Mouse (Mus musculus): ENCODE results near the gene Lmx1b. TPM values are rescaled to one million over a fixed set of nuclear protein-coding genes. Genes with fewer than 3 reads are reported as not detected.

Gene Lmx1b
- total and polyA plus RNA-seq, 2 experiments from 2014 or later, result 2.1 to 17.3 TPM

DNA sequence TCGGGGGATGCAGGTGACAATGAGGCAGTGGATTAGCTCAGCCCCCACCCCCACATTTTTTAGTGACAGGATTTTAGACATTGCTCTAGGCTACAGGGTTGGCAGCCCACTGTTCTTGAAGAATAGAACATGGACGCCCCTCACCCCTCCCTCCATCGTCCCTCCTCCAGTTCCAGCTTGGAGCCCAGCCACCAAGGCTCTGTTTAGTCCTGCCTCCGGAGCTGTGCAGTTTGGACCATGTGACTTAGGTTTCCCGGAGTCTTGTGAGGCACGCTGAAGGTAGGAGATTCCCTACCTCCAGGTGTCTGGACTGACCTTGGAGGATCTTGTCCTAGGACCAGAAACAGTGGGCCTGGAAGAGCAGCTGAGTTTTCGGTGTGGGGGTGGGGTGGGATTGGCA, 81.0 kb downstream of the Lmx1b start:
- Histone ChIP-seq H3K36me3 (ENCODE audit: insufficient read depth, low read length) (no peaks in the 10 kb centered on the region), H3K4me3 (ENCODE audit: low read length) (no peak overlapping the region), H3K4me1 (ENCODE audit: insufficient read depth, low read length) (no peaks in the 10 kb centered on the region), H3K9ac (replicated peaks; ENCODE audit: low read length) (no peak overlapping the region), H3K4me2 (ENCODE audit: low read depth, low read length) (no peak overlapping the region), H3K27me3 (ENCODE audit: insufficient read depth, low read length) (0 out of 2 replicates have a peak, but pooled peaks cover 3% of the 10 kb centered on the region), H3K27ac (no peak overlapping the region), H3K9me3 (ENCODE audit: low read length) (no peaks in the 10 kb centered on the region)
- peak; percentile 28 for DNase-seq (ENCODE audit: low spot score)
- WGBS, result 20% methylated on average over 7 of the region's 7 CpGs
- no peak for TF ChIP-seq CTCF (IDR thresholded peaks at IDR 0.05; ENCODE audit: low read depth)
- 0 out of 2 replicates have a peak, but pooled peaks have one; percentile 22 for ATAC-seq

DNA sequence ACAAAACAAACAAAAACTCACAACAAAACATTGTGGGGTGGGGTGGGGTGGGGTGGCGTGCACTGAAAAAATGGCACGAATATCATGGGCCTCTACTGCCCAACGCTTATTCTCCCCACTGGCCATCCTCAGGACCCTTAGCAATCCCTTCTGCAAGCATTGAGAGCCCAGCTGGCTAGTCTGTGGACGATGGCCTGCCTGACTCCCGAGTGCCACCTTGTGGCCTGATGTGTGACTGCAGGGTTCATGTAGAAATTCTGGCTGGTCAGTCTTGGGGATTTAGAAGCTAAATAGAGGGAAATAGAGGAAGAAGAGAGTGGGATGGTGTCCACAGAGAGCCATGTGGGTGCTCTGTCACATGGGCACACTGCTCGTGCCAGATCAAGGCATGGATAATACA, 82.1 kb downstream of the Lmx1b start:
- H3K27ac ChIP-seq, result no peak overlapping the region
- DNase-seq (ENCODE audit: low spot score), result peak; percentile 86
- H3K9ac ChIP-seq (replicated peaks; ENCODE audit: low read length), result no peak overlapping the region
- H3K4me3 ChIP-seq (ENCODE audit: low read length), result no peak overlapping the region
- no peak overlapping the region for H3K4me2 ChIP-seq (ENCODE audit: low read depth, low read length)
- 0 out of 2 replicates have a peak, but pooled peaks cover 3% of the 10 kb centered on the region for H3K27me3 ChIP-seq (ENCODE audit: insufficient read depth, low read length)
- H3K36me3 ChIP-seq (ENCODE audit: insufficient read depth, low read length), result no peaks in the 10 kb centered on the region
- H3K4me1 ChIP-seq (ENCODE audit: insufficient read depth, low read length), result no peaks in the 10 kb centered on the region
- TF ChIP-seq CTCF (IDR thresholded peaks at IDR 0.05; ENCODE audit: low read depth), result peak; percentile 99
- WGBS, result 5% methylated on average over 6 of the region's 6 CpGs
- no peaks in the 10 kb centered on the region for H3K9me3 ChIP-seq (ENCODE audit: low read length)
- ATAC-seq, result peak; percentile 52; the same call in 1 of the 2 replicates

GRCm38 (mm10) chr2:33555573-33555972, 84.7 kb downstream of the Lmx1b start:
- H3K4me2 ChIP-seq (ENCODE audit: low read depth, low read length), result no peak overlapping the region
- H3K36me3 ChIP-seq (ENCODE audit: insufficient read depth, low read length), result no peaks in the 10 kb centered on the region
- no peak overlapping the region for H3K4me3 ChIP-seq (ENCODE audit: low read length)
- H3K27ac ChIP-seq, result no peak overlapping the region
- H3K27me3 ChIP-seq (ENCODE audit: insufficient read depth, low read length), result 0 out of 2 replicates have a peak, but pooled peaks cover 3% of the 10 kb centered on the region
- 66% methylated on average over 8 of the region's 8 CpGs for WGBS
- TF ChIP-seq CTCF (IDR thresholded peaks at IDR 0.05; ENCODE audit: low read depth), result no peak
- no peak overlapping the region for H3K9ac ChIP-seq (replicated peaks; ENCODE audit: low read length)
- no peaks in the 10 kb centered on the region for H3K9me3 ChIP-seq (ENCODE audit: low read length)
- DNase-seq (ENCODE audit: low spot score) (no peak), ATAC-seq (no peak)
- H3K4me1 ChIP-seq (ENCODE audit: insufficient read depth, low read length), result no peaks in the 10 kb centered on the region

DNA sequence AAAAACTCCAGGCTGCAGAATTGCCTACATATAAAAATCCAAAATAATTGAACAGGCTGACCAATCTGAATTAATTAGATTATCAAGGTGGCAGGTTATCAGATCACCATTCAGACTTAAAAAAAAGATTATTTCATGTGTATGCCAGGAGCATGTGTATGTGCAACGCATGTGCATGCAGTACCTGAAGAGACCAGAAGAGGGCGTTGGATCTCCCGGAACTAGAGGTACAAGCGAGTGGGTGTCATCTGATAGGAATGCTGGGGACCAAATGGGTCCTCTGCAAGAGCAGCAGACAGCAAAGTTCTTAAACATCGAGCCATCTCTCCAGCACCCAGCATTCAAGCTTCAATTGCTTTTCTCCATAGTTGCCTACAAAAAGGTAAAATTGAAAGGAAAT, 87.6 kb downstream of the Lmx1b start:
- Histone ChIP-seq H3K4me2 (ENCODE audit: low read depth, low read length) (no peak overlapping the region), H3K9me3 (ENCODE audit: low read length) (no peaks in the 10 kb centered on the region), H3K4me3 (ENCODE audit: low read length) (no peak overlapping the region), H3K27ac (no peak overlapping the region), H3K9ac (replicated peaks; ENCODE audit: low read length) (no peak overlapping the region), H3K4me1 (ENCODE audit: insufficient read depth, low read length) (no peaks in the 10 kb centered on the region), H3K36me3 (ENCODE audit: insufficient read depth, low read length) (no peaks in the 10 kb centered on the region), H3K27me3 (ENCODE audit: insufficient read depth, low read length) (no peaks in the 10 kb centered on the region)
- peak; percentile 59 for TF ChIP-seq CTCF (IDR thresholded peaks at IDR 0.05; ENCODE audit: low read depth)
- 56% methylated on average over 5 of the region's 5 CpGs for WGBS
- DNase-seq (ENCODE audit: low spot score), result no peak
- ATAC-seq, result no peak

DNA sequence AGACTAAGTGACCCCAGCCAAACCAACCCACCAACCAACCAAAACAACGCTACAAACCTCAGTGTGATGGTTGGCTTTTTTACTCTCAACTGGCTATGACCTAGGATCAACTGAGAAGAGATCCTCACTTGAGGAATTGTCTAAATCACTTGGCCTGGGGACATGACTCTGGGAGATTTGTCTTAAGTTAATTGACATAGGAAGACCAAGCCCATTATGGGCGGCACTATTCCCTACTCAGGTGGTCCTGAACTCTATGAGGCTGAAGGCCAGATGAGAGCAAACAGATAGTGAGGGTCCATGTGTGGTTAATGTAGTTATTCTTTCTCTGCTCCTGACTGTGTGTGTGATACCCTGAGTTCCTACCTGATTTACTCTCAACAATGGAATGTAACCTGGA, 92.7 kb downstream of the Lmx1b start:
- no peak for TF ChIP-seq CTCF (IDR thresholded peaks at IDR 0.05; ENCODE audit: low read depth)
- no peak for DNase-seq (ENCODE audit: low spot score)
- no peaks in the 10 kb centered on the region for H3K9me3 ChIP-seq (ENCODE audit: low read length)
- H3K27me3 ChIP-seq (ENCODE audit: insufficient read depth, low read length), result no peaks in the 10 kb centered on the region
- no peaks in the 10 kb centered on the region for H3K36me3 ChIP-seq (ENCODE audit: insufficient read depth, low read length)
- peak overlapping the region; percentile 90 for H3K27ac ChIP-seq
- no peak overlapping the region for H3K4me2 ChIP-seq (ENCODE audit: low read depth, low read length)
- peaks cover 21% of the 10 kb centered on the region; the same call in 1 of the 2 replicates for H3K4me1 ChIP-seq (ENCODE audit: insufficient read depth, low read length)
- ATAC-seq, result no peak
- no peak overlapping the region for H3K4me3 ChIP-seq (ENCODE audit: low read length)
- WGBS, result 92% methylated on average over 2 of the region's 2 CpGs
- no peak overlapping the region for H3K9ac ChIP-seq (replicated peaks; ENCODE audit: low read length)

DNA sequence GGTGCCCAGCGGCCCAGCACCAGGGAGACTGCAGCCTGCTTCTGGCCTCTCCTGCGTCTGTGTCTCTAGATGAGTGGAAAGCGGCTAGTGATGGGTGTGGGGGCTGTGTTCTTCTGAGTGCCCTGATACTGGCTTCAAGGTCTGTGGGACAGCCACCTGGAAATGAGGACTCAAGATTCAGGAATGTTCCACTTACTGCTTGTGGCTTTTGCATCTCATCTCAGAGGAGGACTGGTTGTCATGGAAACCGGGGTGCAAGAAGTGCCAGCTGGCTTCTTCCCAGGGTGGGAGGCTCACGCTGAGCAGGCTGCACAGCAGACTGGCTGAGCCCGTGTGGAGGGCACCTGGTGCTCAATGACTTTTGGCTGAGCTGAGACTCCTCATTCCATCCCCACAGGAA, 93.4 kb downstream of the Lmx1b start:
- H3K9ac ChIP-seq (replicated peaks; ENCODE audit: low read length), result 0 out of 2 replicates have a peak overlapping the region, but pooled peaks have one; percentile 37
- DNase-seq (ENCODE audit: low spot score) (peak; percentile 97), ATAC-seq (peak; percentile 64)
- no peaks in the 10 kb centered on the region for H3K36me3 ChIP-seq (ENCODE audit: insufficient read depth, low read length)
- H3K9me3 ChIP-seq (ENCODE audit: low read length), result no peaks in the 10 kb centered on the region
- H3K27me3 ChIP-seq (ENCODE audit: insufficient read depth, low read length), result no peaks in the 10 kb centered on the region
- 9% methylated on average over 6 of the region's 6 CpGs for WGBS
- no peak overlapping the region for H3K4me3 ChIP-seq (ENCODE audit: low read length)
- peak overlapping the region; percentile 90 for H3K27ac ChIP-seq
- peaks cover 21% of the 10 kb centered on the region; the same call in 1 of the 2 replicates for H3K4me1 ChIP-seq (ENCODE audit: insufficient read depth, low read length)
- no peak for TF ChIP-seq CTCF (IDR thresholded peaks at IDR 0.05; ENCODE audit: low read depth)
- 0 out of 2 replicates have a peak overlapping the region, but pooled peaks have one; percentile 0 for H3K4me2 ChIP-seq (ENCODE audit: low read depth, low read length)

DNA sequence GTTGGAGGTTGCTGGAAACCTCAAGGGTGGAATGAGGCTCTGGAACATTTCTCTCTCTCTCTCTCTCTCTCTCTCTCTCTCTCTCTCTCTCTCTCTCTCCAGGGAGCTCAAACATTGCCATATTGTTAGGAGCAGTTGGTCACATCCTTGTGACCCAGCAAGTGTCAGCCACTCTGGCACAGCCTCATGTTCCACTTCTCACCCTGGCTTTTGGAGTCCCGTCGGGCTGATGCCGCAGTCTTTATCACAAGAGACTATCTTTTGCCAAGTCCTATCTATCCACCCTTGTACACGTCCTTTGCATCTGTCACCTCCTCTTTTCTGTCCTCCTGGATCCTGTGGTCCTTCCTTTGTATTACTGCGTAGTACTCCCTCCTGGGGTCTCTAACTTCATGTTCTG, 94.3 kb downstream of the Lmx1b start:
- no peaks in the 10 kb centered on the region for H3K36me3 ChIP-seq (ENCODE audit: insufficient read depth, low read length)
- H3K4me2 ChIP-seq (ENCODE audit: low read depth, low read length), result no peak overlapping the region
- ATAC-seq (no peak), DNase-seq (ENCODE audit: low spot score) (no peak)
- no peak overlapping the region for H3K4me3 ChIP-seq (ENCODE audit: low read length)
- peaks cover 21% of the 10 kb centered on the region; the same call in 1 of the 2 replicates for H3K4me1 ChIP-seq (ENCODE audit: insufficient read depth, low read length)
- no peaks in the 10 kb centered on the region for H3K9me3 ChIP-seq (ENCODE audit: low read length)
- 56% methylated on average over 5 of the region's 5 CpGs for WGBS
- peak overlapping the region; percentile 90 for H3K27ac ChIP-seq
- H3K9ac ChIP-seq (replicated peaks; ENCODE audit: low read length), result no peak overlapping the region
- no peak for TF ChIP-seq CTCF (IDR thresholded peaks at IDR 0.05; ENCODE audit: low read depth)
- no peaks in the 10 kb centered on the region for H3K27me3 ChIP-seq (ENCODE audit: insufficient read depth, low read length)
